Mouse (Mus musculus) CH12.LX (cell line): ENCODE measurements at regions not wholly inside any gene's neighbourhood (a gene's known extent, or its start where the extent isn't known, plus 50 kb on each side); places are given as distances from the start of the nearest gene placed in this dataset.

Source experiments
- DNase-seq: peaks from one replicate; pipeline ENCODE4 v3.0.0-alpha.2; 2013; ENCODE audit errors: extremely low read depth
- H3K27ac ChIP-seq: 2 replicates; pipeline ENCODE4 v1.5.1; 2012; ENCODE audit warnings: low read depth, mild to moderate bottlenecking, control low read depth, moderate library complexity; ENCODE audit not compliant: insufficient read depth
- H3K27me3 ChIP-seq: replicated peaks from 2 replicates; pipeline ENCODE3; 2012; ENCODE audit warnings: inconsistent platforms
- H3K36me3 ChIP-seq, 2 experiments: replicated peaks in 1 of 2; 2 replicates each; pipeline versions ENCODE3 to v1.6.1; 2012; ENCODE audit warnings: inconsistent platforms in 1 of 2, low read length in 1 of 2, mild to moderate bottlenecking in 1 of 2, mixed read lengths in 1 of 2, moderate library complexity in 1 of 2; ENCODE audit not compliant: control insufficient read depth in 1 of 2, insufficient read depth in 1 of 2
- H3K4me1 ChIP-seq, 2 experiments: 2 replicates each; pipeline ENCODE4 v1.6.1; 2012; ENCODE audit warnings: inconsistent platforms in 1 of 2, moderate library complexity in 1 of 2; ENCODE audit not compliant: insufficient read depth in 2 of 2, control insufficient read depth in 1 of 2
- H3K4me2 ChIP-seq: 2 replicates; pipeline ENCODE4 v1.6.1; 2012; ENCODE audit warnings: low read depth, mild to moderate bottlenecking, control low read depth; ENCODE audit not compliant: poor library complexity, insufficient read depth, severe bottlenecking
- H3K4me3 ChIP-seq, 3 experiments: fragments of 150-350 bp in 1 of 3; sonication (generic) in 1 of 3; replicated peaks in 1 of 3; 2 replicates each; pipeline versions ENCODE3 to v1.5.1; 2011 to 2012; ENCODE audit warnings: low read depth in 2 of 3, low read length in 2 of 3, mild to moderate bottlenecking in 2 of 3, moderate library complexity in 2 of 3, control low read depth in 1 of 3, improper control_type of control experiment in 1 of 3, inconsistent platforms in 1 of 3, mixed read lengths in 1 of 3; ENCODE audit not compliant: poor library complexity in 1 of 3
- H3K79me2 ChIP-seq: replicated peaks from 2 replicates; pipeline ENCODE4 v1.6.1; 2012; ENCODE audit warnings: mild to moderate bottlenecking, moderate library complexity; ENCODE audit not compliant: control insufficient read depth, poor library complexity, insufficient read depth, severe bottlenecking; ENCODE audit errors: extremely low read depth
- H3K9ac ChIP-seq: 2 replicates; pipeline ENCODE4 v1.6.1; 2012; ENCODE audit warnings: low read depth, mild to moderate bottlenecking, control low read depth, moderate library complexity; ENCODE audit not compliant: insufficient read depth
- H3K9me3 ChIP-seq: replicated peaks from 2 replicates; pipeline ENCODE3; 2012; ENCODE audit warnings: low read length, inconsistent platforms, mixed read lengths
- CHD1 ChIP-seq: IDR thresholded peaks from 2 replicates; pipeline ENCODE4 v1.6.1; 2012; ENCODE audit warnings: low read depth, low read length, improper control_type of control experiment, inconsistent platforms
- E2F4 ChIP-seq: IDR thresholded peaks from 2 replicates; pipeline ENCODE4 v1.6.1; 2011; ENCODE audit warnings: low read depth, low read length, improper control_type of control experiment; ENCODE audit not compliant: insufficient replicate concordance
- EP300 ChIP-seq: IDR thresholded peaks from 2 replicates; pipeline ENCODE4 v1.6.1; 2011; ENCODE audit warnings: low read length, improper control_type of control experiment
- ETS1 ChIP-seq: conservative IDR thresholded peaks from 2 replicates; pipeline ENCODE4 v1.6.1; 2012; ENCODE audit warnings: low read depth, mild to moderate bottlenecking, inconsistent platforms, low read length, improper control_type of control experiment, moderate library complexity
- GABPA ChIP-seq: IDR thresholded peaks from 2 replicates; pipeline ENCODE4 v1.6.1; 2012; ENCODE audit warnings: low read depth, low read length, improper control_type of control experiment, inconsistent platforms; ENCODE audit not compliant: insufficient replicate concordance
- IRF4 ChIP-seq: IDR thresholded peaks from 2 replicates; pipeline ENCODE4 v1.6.1; 2014; ENCODE audit warnings: low read depth, mild to moderate bottlenecking, inconsistent platforms, low read length, improper control_type of control experiment
- JUN ChIP-seq: IDR thresholded peaks from 2 replicates; pipeline ENCODE4 v1.6.1; 2011; ENCODE audit warnings: low read depth, mild to moderate bottlenecking, low read length, improper control_type of control experiment, moderate library complexity; ENCODE audit not compliant: insufficient read depth
- JUND ChIP-seq: conservative IDR thresholded peaks from 2 replicates; pipeline ENCODE4 v1.6.1; 2011; ENCODE audit warnings: low read depth, low read length, improper control_type of control experiment
- MAX ChIP-seq: IDR thresholded peaks from 2 replicates; pipeline ENCODE4 v1.6.1; 2011; ENCODE audit warnings: low read length, improper control_type of control experiment
- MEF2A ChIP-seq: IDR thresholded peaks from 2 replicates; pipeline ENCODE4 v1.6.1; 2014; ENCODE audit warnings: low read depth, mild to moderate bottlenecking, inconsistent platforms, low read length, improper control_type of control experiment, borderline replicate concordance
- MYC ChIP-seq: IDR thresholded peaks from 2 replicates; pipeline ENCODE4 v1.6.1; 2011; ENCODE audit warnings: low read depth, mild to moderate bottlenecking, improper control_type of control experiment, low read length
- NELFE ChIP-seq: IDR thresholded peaks from 2 replicates; pipeline ENCODE4 v1.6.1; 2011; ENCODE audit warnings: low read depth, low read length, improper control_type of control experiment
- NRF1 ChIP-seq: IDR thresholded peaks from 2 replicates; pipeline ENCODE4 v1.6.1; 2014; ENCODE audit warnings: low read depth, mild to moderate bottlenecking, inconsistent platforms, low read length, improper control_type of control experiment, moderate library complexity
- POLR2A ChIP-seq: IDR thresholded peaks from 2 replicates; pipeline ENCODE4 v1.6.1; 2011; ENCODE audit warnings: low read depth, mild to moderate bottlenecking, improper control_type of control experiment, low read length
- RAD21 ChIP-seq: IDR thresholded peaks from 2 replicates; pipeline ENCODE4 v1.6.1; 2011; ENCODE audit warnings: low read depth, mild to moderate bottlenecking, low read length, improper control_type of control experiment, moderate library complexity
- RCOR1 ChIP-seq: conservative IDR thresholded peaks from 2 replicates; pipeline ENCODE4 v1.6.1; 2012; ENCODE audit warnings: low read depth, mild to moderate bottlenecking, inconsistent platforms, low read length, improper control_type of control experiment
- SIN3A ChIP-seq: IDR thresholded peaks from 2 replicates; pipeline ENCODE4 v1.6.1; 2012; ENCODE audit warnings: low read length, improper control_type of control experiment, inconsistent platforms
- SMC3 ChIP-seq: IDR thresholded peaks from 2 replicates; pipeline ENCODE4 v1.6.1; 2011; ENCODE audit warnings: low read depth, low read length, improper control_type of control experiment
- TBP ChIP-seq: conservative IDR thresholded peaks from 2 replicates; pipeline ENCODE4 v1.6.1; 2011; ENCODE audit warnings: low read depth, low read length, improper control_type of control experiment
- TCF12 ChIP-seq: IDR thresholded peaks from 2 replicates; pipeline ENCODE4 v1.6.1; 2014; ENCODE audit warnings: low read depth, mild to moderate bottlenecking, inconsistent platforms, low read length, improper control_type of control experiment
- USF2 ChIP-seq: conservative IDR thresholded peaks from 2 replicates; pipeline ENCODE4 v1.6.1; 2011; ENCODE audit warnings: low read depth, low read length, improper control_type of control experiment
- ZC3H11A ChIP-seq: IDR thresholded peaks from 2 replicates; pipeline ENCODE4 v1.6.1; 2012; ENCODE audit warnings: low read depth, mild to moderate bottlenecking, inconsistent platforms, low read length, improper control_type of control experiment
- ZKSCAN1 ChIP-seq: IDR thresholded peaks from 2 replicates; pipeline ENCODE4 v1.6.1; 2012; ENCODE audit warnings: low read depth, inconsistent platforms, low read length, improper control_type of control experiment, borderline replicate concordance
- ZNF384 ChIP-seq: IDR thresholded peaks from 2 replicates; pipeline ENCODE4 v1.6.1; 2012; ENCODE audit warnings: low read depth, low read length, improper control_type of control experiment, inconsistent platforms
- dilution Hi-C: fragments of 300-500 bp; cut with MboI; formaldehyde crosslinking; loops from 2 replicates; pipeline ENCODE4 v1.14.3; 2020; ENCODE audit warnings: low sequenced_read_pairs; ENCODE audit not compliant: extremely low pct_unique_long_range_greater_than_20kb, extremely low pct_ligation_motif_present
- in situ Hi-C: fragments of 300-500 bp; cut with MboI; formaldehyde crosslinking; loops from 3 replicates; pipeline ENCODE4 v1.14.3; 2019; ENCODE audit warnings: low sequenced_read_pairs, low pct_ligation_motif_present, low pct_unique_long_range_greater_than_20kb, mixed read lengths

DNA sequence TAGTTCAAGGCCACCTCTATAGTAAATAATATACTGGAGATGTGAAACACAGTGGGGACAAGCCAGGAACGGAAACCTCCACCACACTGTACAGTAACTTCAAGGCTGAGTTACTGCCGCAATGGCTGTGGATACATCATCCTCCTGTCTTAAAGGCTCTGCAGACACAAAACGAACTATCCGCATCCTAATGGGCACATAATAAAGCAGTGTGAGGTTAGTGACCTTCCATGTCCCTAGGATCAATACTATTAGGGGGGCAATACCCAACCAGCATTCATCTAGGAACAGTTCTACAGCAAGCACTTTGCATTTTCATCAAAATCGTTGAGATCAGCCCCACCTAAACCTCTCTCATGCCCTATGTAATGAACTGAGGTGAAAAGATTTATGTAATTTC lies 142.4 kb upstream of the Zfand5 start:
- TF ChIP-seq TBP (no peak), EP300 (no peak), SIN3A (no peak), ETS1 (no peak), NELFE (no peak), MYC (no peak)
- Histone ChIP-seq H3K9ac (no peak overlapping the region), H3K36me3 (no peaks in the 10 kb centered on the region), H3K27ac (no peak overlapping the region), H3K27me3 (no peaks in the 10 kb centered on the region), H3K4me1 (peaks cover 3 to 4% of the 10 kb centered on the region in 2 experiments; a peak in 3 of 4 replicates), H3K9me3 (no peaks in the 10 kb centered on the region), H3K79me2 (no peaks in the 10 kb centered on the region), H3K4me3 (no peak overlapping the region), H3K4me2 (no peak overlapping the region)
- DNase-seq = no peak
- in situ Hi-C loops = loop anchor here (25.0 kb wide), 1 partner anchor 133 kb away; the partner anchor contains the start of gene Zfand5
- dilution Hi-C loops = no loop called here

- in situ Hi-C loops (loop anchor here (25.0 kb wide), 1 partner anchor 135 kb away; the partner anchor contains the start of gene Zfand5), dilution Hi-C loops (no loop called here)
- H3K9me3 ChIP-seq = no peaks in the 10 kb centered on the region
- no peaks in the 10 kb centered on the region for H3K79me2 ChIP-seq
- no peaks in the 10 kb centered on the region for H3K27me3 ChIP-seq
- no peak for DNase-seq
- H3K4me1 ChIP-seq = no peaks in the 10 kb centered on the region
- no peak overlapping the region for H3K27ac ChIP-seq
- no peak overlapping the region for H3K4me3 ChIP-seq
- no peak overlapping the region for H3K4me2 ChIP-seq
- no peaks in the 10 kb centered on the region for H3K36me3 ChIP-seq
- H3K9ac ChIP-seq = no peak overlapping the region
- TF ChIP-seq GABPA (no peak), POLR2A (no peak), ZC3H11A (no peak), SIN3A (no peak), EP300 (no peak), MEF2A (no peak), ZNF384 (no peak), ZKSCAN1 (no peak), NELFE (no peak), RCOR1 (no peak), SMC3 (no peak), MYC (no peak)
These were observed 144.9 kb upstream of the Zfand5 start for GRCm38 (mm10) chr19:21127079-21127745.

DNA sequence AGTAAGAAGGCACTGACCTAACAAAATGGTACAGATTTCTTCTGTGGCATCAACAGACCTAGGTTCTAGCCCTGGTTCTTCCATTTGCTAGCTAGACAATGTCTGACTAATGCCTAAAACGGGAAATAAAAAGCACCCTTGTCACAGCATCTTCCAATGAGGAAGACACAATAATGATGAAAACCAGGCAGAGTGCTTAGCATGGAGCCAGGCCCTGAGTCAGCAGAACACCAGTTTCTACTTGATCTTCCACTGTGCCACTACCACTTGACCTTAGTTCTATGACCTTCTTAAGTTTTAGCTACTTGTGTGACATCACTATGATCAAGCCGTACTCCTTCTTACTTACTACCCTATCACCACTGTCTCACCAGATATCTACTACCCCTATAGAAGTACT lies 145.4 kb upstream of the Zfand5 start:
- Histone ChIP-seq H3K9ac (no peak overlapping the region), H3K27me3 (no peaks in the 10 kb centered on the region), H3K4me2 (no peak overlapping the region), H3K4me3 (no peak overlapping the region), H3K79me2 (no peaks in the 10 kb centered on the region), H3K36me3 (no peaks in the 10 kb centered on the region), H3K9me3 (no peaks in the 10 kb centered on the region), H3K27ac (no peak overlapping the region), H3K4me1 (no peaks in the 10 kb centered on the region)
- dilution Hi-C loops = no loop called here
- TF ChIP-seq RCOR1 (no peak), POLR2A (no peak), ZKSCAN1 (no peak), MAX (no peak), NELFE (no peak), ZC3H11A (no peak), JUND (no peak), ETS1 (no peak), RAD21 (no peak), E2F4 (no peak), IRF4 (no peak), NRF1 (no peak), TCF12 (no peak), USF2 (no peak), ZNF384 (no peak), JUN (no peak), CHD1 (no peak), SMC3 (no peak)
- DNase-seq = no peak
- in situ Hi-C loops = loop anchor here (25.0 kb wide), 1 partner anchor 136 kb away; the partner anchor contains the start of gene Zfand5
